Mouse (Mus musculus): ENCODE results near the gene Gemin5.

The Gemin5 gene

DNA sequence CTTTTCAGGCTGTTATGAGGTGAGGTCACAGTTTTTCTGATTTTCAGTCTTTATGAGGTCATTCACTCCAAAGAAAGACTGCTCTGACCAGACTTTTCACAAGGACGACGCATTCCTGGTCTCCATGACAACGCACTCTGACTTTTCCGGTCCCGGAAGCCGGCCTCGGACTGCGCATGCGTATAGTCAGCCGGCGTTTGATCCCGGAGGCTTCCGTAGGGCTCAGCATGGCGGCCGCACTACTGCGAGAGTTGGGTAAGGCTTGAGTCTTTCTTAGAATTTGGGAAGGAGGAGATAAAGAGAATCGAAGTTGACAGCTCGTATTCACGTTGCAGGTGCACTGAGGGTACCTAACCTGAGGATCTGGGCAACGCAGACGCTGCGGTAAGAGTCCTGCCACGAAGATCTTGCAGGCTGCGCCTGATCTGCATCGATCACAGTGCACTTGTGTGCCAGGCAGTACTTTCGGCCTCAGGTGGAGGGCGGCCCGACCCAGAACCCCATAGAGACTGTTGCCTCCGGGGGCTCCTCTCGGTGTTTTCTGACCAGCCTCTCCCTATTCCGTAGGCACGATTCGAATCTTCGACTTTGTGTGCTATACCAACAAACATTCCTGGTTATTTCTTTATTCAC is 3.2 kb upstream of the Gemin5 start, which contains the start of gene Mrpl22:
Gene Mrpl22, plus strand, starts transcription at position 203 of the 633 bp plus-strand sequence.
- peak; percentile 98 for DNase-seq (ENCODE audit: low read depth, low spot score)

DNA sequence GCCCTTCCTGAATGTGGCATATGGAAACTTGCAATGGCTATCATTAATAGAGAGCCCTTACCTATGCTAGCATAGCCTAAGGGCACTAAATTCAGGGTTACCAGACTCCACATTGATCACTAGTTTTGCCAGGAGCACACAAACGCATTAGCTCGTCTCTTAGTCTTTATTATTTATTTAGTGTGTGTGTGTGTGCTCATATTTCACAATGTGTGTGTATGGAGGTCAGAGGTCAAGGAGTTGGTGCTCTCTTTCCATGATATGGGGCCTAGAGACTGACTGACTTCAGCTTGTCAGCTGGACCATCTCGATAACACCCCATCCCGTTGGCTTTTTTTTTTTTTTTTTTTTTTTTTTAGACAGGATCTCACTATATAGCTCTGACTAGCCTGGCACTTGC is 1.3 kb upstream of the Gemin5 start:
- DNase-seq (ENCODE audit: low read depth, low spot score): no peak

DNA sequence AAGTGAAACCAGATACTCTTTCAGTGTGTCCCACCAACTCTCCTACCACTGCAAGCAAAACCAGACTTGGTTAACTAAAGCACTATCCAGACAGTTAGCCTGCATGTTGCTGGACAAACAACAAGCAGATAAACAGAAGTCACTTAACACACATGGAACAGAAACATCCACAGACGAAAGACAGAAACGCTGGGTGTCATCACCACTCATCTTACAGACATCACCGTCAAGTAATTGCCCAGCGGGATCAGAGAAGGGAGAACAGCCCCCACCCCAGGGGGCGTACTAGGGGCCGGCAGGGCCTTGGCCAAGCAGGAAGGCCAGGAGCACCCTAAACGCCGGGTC is 545 bp downstream of the Gemin5 start:
- DNase-seq (ENCODE audit: low read depth, low spot score): peak; percentile 16

DNA sequence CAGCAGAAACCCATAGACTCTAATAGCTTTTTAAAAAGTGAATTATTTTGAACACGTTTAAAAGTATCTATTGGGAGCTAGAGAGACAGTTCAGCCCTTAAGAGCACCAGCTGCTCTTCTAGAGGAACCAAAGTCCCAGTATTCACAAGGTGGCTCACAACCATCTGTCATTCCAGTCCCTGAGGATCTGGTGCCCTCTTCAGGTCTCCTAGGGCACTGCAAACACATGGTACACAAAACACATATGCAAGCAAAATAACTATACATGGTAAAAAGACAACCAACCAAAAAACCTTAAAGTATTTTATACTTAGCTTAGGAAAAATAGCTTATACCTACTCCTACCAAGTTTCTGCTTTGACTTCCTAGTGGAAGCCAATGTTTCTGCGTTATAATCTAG is 3.3 kb downstream of the Gemin5 start:
- peak; percentile 33 for DNase-seq (ENCODE audit: low read depth, low spot score)

DNA sequence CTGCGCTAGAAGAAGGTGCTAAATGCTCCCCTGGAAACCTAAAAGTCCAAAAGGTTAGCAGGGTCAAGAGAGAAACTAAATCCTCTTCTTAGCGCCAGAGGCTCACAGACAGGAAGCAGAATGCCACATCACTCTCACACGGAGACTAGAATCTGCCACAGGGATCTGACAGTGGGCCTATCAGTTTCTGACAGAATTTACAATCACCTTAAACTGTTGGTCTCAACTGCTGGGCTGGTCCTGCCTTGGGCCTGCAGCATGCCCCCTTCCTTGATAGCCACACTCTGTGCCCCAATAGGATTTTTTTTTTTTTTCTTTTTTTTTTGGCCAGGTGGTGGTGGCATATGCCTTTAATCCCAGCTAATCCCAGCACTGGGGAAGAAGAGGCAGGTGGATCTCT is 11.5 kb downstream of the Gemin5 start:
- DNase-seq (ENCODE audit: low read depth, low spot score): no peak

DNA sequence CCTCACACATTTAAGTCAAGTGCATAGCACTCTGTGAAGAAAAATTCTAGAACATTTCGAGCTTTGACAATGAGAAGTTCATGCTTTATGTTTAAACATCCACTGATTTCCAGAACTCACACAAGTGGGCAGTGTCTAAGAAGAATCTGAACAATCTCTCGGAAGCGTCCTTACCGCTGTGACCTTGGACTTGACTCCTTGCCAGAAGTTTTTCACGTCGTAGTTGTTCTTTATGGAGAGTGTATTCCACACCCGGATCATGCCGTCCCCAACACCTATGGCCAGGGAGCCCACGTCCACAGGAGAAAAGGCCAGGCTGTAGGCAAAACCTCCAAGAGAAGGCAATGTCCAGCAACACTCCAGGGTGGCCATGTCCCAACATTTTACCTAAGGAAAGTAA is 12.9 kb downstream of the Gemin5 start:
- DNase-seq (ENCODE audit: low read depth, low spot score): no peak

DNA sequence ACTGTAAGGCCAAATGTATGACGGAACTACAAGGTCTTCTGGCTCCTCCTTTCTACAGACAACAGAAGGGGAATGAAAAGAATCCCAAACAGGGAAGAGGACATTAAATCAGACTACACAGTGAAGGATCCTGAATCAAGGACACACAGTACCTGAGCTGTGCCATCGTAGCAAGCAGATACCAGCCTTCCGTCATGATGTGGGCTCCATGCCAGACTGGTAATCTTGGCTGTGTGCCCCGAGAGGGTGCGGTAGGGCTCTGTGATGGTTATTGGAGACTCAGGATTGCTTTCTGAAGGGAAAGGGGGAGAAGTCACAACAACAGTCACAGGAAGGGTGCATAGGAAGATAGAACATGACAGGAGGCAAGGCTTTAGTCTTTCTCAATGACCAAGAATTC is 22.1 kb downstream of the Gemin5 start:
- DNase-seq (ENCODE audit: low read depth, low spot score): no peak

DNA sequence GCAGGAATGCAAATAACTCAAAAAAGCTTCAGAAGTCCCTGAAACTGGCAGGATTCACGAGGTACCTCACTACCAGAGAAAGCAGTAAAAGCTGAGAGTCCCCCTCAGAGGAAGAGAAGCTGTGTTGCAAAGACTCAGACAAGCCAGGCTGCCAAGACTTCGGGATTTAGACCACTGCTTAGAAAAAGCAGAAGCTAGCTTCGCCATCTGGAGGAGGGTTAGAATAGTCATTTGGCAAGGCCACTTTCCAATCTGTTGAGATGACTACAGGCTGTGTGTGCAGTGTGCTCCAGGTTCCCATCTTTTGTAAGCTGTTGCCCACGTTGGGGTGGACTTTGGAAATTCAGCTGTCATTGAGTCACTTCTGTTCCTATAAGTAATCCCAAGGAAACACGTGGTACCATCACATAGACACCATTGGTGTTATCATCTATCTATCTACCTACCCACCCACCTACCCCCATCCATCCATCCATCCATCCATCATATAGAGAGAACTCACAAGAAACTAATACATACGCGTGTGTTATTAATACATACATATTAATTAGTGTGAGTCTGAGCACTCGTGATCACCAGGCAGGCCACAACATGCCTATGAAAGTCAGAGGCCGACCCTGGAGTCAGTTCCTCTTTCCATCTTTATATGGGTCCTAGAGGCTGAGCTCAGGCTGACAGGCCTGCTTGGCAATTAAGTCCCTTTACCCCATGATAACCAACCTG is 24.5 kb downstream of the Gemin5 start:
- no peak for DNase-seq (ENCODE audit: low read depth, low spot score)

DNA sequence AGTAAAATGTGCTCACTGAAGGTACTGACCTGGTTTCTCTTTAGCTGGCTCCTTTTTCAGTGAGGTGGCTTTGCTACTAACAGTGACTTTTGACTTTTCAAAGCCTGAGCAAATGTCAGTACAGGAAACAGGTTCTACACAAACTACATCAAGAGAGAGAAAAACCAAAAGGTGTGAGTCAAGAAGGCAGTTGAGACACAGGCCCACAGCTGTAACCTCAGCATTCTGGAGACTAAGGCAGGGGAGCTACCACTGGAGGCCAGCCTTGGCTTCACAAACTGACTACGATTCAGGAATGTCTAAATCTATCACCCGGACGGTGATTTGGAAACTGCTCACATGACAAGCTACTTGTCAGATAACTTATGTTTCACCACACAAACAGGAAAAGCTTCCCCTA is 28.9 kb downstream of the Gemin5 start:
- no peak for DNase-seq (ENCODE audit: low read depth, low spot score)

DNA sequence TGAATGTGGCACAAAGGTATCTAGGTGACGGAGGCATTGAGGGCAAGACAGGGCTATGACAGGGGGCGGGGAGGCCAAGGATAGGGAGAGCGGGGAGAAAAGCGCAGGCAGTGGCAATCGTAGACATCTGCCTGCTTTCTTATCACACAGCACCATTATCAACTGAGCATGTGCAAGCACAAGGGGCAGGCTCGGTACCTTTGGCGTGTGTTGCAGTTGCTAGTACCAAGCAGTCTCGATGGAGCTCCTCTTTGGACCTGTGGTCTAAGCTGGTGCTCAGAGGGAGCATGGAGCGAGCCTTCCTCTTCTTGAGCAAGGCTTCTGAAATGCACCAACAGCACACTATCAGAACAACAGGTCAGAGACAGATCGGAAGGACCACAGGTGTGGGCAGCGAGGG is 29.5 kb downstream of the Gemin5 start:
- no peak for DNase-seq (ENCODE audit: low read depth, low spot score)

DNA sequence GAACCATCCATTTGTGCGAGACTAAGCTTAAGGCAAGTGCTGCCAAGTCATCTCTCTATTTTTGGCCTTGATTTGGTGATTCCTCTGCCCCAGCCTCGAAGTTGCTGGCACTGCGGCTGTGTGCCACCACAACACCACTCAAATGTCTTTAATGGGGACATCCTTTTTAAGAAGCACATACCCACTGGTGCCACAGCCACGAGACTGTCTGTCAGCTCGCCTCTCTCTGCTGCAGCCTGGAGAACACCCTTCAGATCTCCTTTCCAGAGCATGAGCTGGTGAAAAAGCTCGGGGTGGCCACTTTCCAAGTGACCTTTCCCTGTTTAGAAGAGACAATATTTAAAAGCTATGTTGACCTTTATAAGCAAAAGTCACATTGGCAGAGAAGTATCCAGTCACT is 31.7 kb downstream of the Gemin5 start:
- no peak for DNase-seq (ENCODE audit: low read depth, low spot score)

DNA sequence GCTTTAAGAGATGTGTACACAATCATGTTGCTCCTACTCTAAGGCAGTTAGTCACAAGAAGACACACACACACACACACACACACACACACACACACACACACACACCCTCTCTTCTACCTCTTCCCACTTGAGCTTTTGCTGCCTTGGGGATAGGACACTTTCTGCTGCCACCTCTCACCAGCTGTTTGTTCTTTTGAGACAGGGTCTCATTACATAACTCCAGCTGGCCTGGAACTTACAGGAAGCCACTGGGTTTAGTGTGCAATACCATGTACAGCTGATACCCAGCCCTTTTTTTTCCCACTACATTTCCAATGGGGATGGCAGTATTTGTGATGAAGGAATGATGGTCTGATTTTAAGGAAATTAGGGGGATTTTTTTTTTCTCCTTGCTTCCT is 33.0 kb downstream of the Gemin5 start:
- DNase-seq (ENCODE audit: low read depth, low spot score): no peak

DNA sequence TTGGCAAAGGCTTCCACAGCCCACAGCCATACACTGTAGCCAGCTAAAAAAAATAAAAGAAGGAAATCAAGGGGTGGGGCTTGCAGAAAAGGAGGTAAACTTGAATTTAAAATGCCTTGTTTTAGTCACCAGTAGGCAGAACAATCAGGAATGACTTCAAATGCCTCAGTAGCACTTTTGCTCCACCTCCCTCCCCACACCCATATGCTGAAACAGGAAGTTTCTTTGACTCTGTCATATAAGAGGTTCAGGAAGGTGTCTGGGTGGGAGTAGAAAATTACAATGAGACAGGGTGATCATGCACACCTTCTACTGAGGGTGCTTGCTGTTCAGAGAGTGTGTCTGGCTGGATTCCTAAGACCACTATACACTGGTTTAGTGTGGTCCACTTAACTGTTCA is 33.5 kb downstream of the Gemin5 start:
- no peak for DNase-seq (ENCODE audit: low read depth, low spot score)

DNA sequence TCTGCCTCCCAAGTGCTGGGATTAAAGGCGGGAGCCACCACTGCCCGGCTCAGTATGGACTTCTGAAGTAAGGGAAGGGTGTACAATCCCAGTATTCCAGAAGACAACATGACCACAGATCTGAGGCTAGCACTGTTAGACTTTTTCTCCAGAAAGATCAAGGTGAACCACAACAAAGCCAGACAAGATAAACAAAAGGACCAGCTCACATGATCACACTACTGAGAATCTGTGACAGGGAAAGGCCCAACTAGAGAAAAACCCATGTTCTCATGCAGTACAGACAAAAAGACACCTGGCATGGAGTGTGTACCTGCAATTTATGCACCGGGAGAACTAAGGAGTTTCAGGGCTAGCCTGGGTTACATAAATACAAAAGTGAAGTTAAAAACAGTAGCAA is 36.3 kb downstream of the Gemin5 start:
- no peak for DNase-seq (ENCODE audit: low read depth, low spot score)

DNA sequence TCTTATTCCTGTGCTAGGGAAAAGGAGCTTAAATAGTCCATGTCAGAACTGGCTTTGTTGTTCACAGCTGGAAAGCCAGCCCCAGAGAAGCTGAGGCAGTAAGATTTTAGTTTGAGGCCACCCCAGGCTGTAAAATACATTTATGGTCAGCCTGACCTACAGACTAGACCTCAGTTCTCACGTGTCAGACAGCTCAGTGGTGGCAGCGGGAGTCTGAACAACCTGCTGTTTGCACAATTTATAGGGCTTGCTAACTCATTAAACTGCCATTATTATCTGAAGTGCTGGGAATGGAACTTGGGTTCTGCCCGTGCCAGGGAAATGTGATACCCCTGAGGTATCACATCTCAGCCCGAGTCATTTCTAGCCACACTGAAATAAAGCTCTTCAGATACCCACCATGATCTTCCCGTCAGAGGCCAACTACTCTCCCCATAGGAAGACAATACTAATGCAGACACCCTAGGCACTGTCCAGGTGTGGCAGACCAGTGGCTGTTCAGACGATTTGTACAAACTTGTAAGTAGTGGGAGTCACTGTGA is 39.0 kb downstream of the Gemin5 start:
- DNase-seq (ENCODE audit: low read depth, low spot score): no peak

DNA sequence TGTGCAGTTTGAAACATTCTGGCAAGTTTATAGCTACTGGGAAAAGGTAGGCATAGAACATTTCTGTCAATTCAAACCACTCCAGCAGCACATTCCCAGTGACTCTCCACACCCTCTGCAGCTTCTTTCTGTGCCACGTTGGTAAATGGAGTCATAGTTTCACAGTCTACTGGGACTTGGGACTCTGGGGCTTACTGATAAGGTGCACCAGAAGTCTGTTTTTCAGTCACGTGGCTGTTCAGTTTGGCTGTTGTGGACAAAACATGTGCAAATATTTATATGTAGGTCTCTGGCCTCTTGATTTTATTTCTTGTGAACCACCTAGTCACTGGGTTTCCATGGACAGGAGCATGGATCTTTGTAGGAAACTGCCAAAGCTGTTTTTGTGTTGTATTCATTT is 40.8 kb downstream of the Gemin5 start:
- DNase-seq (ENCODE audit: low read depth, low spot score): no peak

DNA sequence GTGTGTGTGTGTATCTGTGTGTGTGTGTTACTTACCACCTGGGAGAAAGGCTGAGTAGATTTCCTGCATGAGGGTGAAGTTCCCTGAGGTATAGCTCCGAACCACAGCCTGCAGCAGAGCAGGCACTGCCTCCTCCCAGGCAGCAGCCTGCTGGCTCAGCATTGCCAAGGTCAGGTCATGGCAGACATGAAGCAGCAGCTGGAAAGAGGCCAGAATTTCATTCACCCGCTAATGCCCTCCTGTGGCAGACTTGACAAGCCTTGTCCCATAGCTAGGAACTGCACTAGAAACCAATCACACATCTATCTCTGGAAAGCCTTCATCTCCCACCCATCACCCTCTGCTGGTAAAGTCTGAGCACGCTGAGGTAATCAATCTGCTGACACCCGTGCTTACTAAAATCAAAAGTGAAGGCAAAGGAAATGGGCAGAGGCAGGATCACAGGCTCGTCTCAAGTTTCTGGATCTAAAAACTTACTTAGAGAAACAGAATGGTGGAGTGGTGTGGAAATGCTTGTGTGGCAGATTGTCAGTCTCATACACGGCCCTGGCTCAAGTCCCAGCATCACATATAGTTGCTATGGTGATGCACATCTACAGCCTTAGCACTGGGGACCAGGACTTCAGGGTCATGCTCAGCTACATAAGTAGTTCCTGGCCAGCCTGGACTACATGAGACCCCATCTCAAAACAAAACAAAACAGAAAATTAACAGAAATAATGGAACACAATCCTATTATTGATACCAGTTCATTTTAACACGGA is 41.8 kb downstream of the Gemin5 start:
- DNase-seq (ENCODE audit: low read depth, low spot score): no peak

DNA sequence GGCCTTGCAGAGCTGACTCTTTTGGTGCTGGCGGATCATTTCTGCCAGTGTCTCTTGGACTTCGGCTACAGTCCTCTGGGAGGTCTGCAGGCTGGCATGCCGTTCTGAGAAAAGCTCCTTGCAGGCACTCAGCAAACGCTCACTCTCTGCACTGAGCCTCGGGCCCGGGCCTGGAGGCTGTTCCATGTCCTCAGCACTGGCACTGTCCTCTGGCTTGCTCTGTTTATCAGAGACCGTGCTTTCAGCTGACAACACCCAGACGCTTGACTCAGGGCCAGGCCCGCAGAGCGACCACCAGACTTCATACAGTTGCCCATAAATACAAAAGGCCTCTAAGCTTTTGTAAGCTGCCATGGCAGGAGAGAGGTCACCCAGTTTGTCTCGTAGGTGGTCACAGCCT is 43.3 kb downstream of the Gemin5 start:
- DNase-seq (ENCODE audit: low read depth, low spot score): no peak

DNA sequence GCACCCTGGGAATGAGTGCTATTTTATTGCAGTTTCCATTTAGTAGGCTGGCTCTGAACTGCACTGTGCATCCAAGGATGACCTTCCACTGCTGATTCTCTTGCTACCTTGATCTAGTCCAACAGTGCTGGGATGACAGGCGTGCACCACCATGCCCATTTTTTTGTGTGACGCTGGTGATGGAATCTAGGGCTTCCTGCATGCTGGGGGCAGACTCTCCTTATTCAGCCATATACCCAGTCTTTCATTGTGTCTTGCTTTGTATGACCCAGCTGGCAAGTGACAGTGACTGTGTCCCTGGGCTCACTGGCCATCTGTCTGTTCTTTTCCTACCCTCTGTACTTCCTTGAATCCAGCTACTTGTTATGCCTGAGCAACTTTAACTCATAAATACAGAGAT is 44.6 kb downstream of the Gemin5 start:
- DNase-seq (ENCODE audit: low read depth, low spot score): no peak

DNA sequence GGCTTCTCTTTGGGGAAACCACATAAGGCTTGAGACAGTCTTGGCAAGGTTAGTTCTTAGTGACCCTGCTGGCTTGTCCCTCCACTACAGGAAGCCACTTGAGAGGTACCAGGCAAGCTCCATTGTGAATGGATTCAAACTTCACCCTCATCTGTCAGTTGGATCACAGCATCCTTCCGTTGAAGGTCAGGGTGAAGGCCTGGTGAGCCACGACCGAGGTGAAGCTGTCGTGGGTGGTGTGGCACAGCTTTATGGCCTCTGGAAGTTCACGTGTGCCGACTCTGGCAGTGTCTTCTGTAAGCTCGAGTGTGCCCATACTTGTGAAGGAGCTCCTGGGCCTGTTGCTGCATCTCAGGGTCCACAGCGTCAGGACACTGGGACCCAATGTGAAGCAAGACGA is 47.0 kb downstream of the Gemin5 start:
- DNase-seq (ENCODE audit: low read depth, low spot score): no peak

DNA sequence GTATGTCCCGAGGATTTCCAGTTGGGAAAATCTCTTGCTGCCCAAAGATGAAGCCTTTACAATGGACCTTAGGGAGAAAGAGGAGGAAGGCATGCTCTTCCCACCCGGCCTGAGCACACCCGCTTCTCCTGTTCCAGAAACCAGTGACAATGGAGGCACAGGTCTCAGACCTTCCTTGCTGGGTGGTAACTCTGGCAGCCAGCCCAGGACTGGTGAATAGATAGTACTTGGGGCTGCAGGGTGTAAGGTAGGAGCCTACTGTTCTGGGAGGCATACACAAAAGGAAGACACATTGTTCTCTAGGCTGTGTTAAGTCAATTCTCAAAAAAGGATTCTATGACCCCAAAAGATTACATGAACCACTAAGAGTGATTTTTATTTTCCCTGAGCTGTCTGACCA is 47.7 kb downstream of the Gemin5 start:
- DNase-seq (ENCODE audit: low read depth, low spot score): no peak

DNA sequence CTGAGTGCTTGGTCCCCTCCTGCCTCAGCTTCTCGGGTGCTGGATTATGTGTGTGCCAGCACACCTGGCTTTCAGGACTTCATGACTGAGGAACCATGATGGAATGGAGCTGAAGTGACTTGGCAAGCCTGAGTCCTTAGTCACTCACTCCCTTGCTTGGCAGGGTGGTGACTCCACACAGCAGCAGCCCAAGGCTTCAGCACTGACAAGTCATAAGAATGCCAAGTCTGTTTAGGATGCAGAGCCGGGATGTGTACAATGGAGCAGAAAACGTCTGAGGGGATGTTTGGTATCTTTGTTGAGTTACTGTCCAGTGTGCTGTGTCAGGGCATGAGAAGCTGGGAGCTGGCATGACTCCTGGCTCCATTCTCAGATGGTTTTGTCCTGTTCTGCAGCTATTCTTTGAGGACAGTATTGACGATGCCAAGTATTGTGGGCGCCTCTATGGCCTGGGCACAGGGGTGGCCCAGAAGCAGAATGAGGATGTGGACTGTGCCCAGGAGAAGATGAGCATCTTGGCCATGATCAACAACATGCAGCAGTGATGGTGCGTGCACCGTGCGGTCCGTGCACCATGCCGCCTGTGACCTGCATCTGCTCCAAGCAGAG is 51.2 kb downstream of the Gemin5 start:
- DNase-seq (ENCODE audit: low read depth, low spot score): no peak

All from WW6 (cell line).